Mouse (Mus musculus): ENCODE data around the gene Crat.

DNA sequence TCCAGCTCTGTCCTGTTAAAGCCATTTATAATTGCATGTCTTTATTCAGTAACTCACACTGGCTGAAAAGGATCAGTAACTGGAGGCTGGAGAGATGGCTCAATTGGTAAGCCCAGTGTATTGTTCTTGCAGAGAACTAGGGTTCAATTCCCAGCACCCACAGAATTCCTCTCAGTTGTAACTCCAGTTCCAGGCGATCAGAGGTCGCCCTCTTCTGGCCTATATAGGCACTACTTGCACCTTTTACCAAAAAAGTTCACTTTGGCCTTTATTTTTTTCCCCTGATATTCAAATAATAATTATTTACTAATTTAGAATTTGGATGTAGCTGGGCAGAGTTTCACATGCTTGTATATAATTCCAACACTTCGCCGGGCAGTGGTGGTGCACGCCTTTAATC, 52.7 kb downstream of the Crat start:
- no peak for TF ChIP-seq GATA1 (IDR thresholded peaks at IDR 0.05; ENCODE audit: borderline replicate concordance, low read length)
- TF ChIP-seq CTCF (IDR thresholded peaks at IDR 0.05; ENCODE audit: low read depth, low read length), result 0 out of 2 replicates have a peak, but pooled peaks have one; percentile 7
- no peak for TF ChIP-seq TAL1 (conservative IDR thresholded peaks at IDR 0.05; ENCODE audit: low read depth, low read length)
- TF ChIP-seq POLR2AphosphoS5 (IDR thresholded peaks at IDR 0.05; ENCODE audit: insufficient replicate concordance, low read depth, low read length), result no peak
